Mouse (Mus musculus) right cerebral cortex, postnatal 4 days (tissue): Measurements from ENCODE around the gene Pcgf1.

ENCODE experiments used
- DNase-seq: peaks from one replicate; pipeline ENCODE4 v3.0.0-alpha.2; 2022

Pcgf1 gene

GRCm38 (mm10) chr6:83103130-83103650, 25.5 kb downstream of the Pcgf1 start:
- no peak for DNase-seq

GRCm38 (mm10) chr6:83104158-83104557, 26.5 kb downstream of the Pcgf1 start:
- no peak for DNase-seq

GRCm38 (mm10) chr6:83107566-83108400, 30.1 kb downstream of the Pcgf1 start:
- DNase-seq: peak; percentile 76

GRCm38 (mm10) chr6:83108762-83109668, 31.3 kb downstream of the Pcgf1 start, which contains the start of gene Mrpl53:
Gene Mrpl53 (plus strand): TSS chr6:83109040.
- DNase-seq: peak; percentile 82

- DNase-seq: no peak
Observed at GRCm38 (mm10) chr6:83111510-83112136, 34.0 kb downstream of the Pcgf1 start.

GRCm38 (mm10) chr6:83115011-83115671, 37.5 kb downstream of the Pcgf1 start, which contains the start of gene Mogs:
Gene Mogs (plus strand): TSS chr6:83115496.
- DNase-seq: peak; percentile 90

- no peak for DNase-seq
Observed at GRCm38 (mm10) chr6:83115682-83116372, 38.2 kb downstream of the Pcgf1 start.

GRCm38 (mm10) chr6:83116373-83117164, 38.9 kb downstream of the Pcgf1 start:
- no peak for DNase-seq

- no peak for DNase-seq
Observed at GRCm38 (mm10) chr6:83117165-83117438, 39.4 kb downstream of the Pcgf1 start.

- DNase-seq: no peak
Observed at GRCm38 (mm10) chr6:83117616-83118015, 39.9 kb downstream of the Pcgf1 start.

- no peak for DNase-seq
Observed at GRCm38 (mm10) chr6:83118369-83118768, 40.7 kb downstream of the Pcgf1 start.

GRCm38 (mm10) chr6:83118825-83119733, 41.4 kb downstream of the Pcgf1 start:
- DNase-seq: no peak

- no peak for DNase-seq
Observed at GRCm38 (mm10) chr6:83119734-83120051, 42.0 kb downstream of the Pcgf1 start.

GRCm38 (mm10) chr6:83120930-83121862, 43.5 kb downstream of the Pcgf1 start, which contains the start of gene Wbp1:
Gene Wbp1 (minus strand): TSS chr6:83121559.
- DNase-seq: peak; percentile 80

- DNase-seq: no peak
Observed at GRCm38 (mm10) chr6:83121863-83122710, 44.4 kb downstream of the Pcgf1 start.

GRCm38 (mm10) chr6:83122961-83123360, 45.3 kb downstream of the Pcgf1 start:
- no peak for DNase-seq

GRCm38 (mm10) chr6:83124851-83125312, 47.2 kb downstream of the Pcgf1 start:
- peak; percentile 86 for DNase-seq

- DNase-seq: no peak
Observed at GRCm38 (mm10) chr6:83125331-83125730, 47.7 kb downstream of the Pcgf1 start, which contains the start of gene Ino80b. Gene Ino80b (minus strand): TSS chr6:83125431.
